Mouse (Mus musculus) ES-Bruce4 (cell line): ENCODE results near the gene Unc50.

Source experiments
- CTCF ChIP-seq: IDR thresholded peaks from one replicate; pipeline ENCODE4 v1.8.1; 2011; ENCODE audit warnings: low read depth, low read length
- EP300 ChIP-seq: IDR thresholded peaks from 2 replicates; pipeline ENCODE4 v1.6.1; 2011; ENCODE audit warnings: low read depth, low read length; ENCODE audit not compliant: insufficient read depth
- POLR2A ChIP-seq: IDR thresholded peaks from one replicate; pipeline ENCODE4 v1.8.1; 2011; ENCODE audit warnings: low read length; ENCODE audit not compliant: insufficient read depth

DNA sequence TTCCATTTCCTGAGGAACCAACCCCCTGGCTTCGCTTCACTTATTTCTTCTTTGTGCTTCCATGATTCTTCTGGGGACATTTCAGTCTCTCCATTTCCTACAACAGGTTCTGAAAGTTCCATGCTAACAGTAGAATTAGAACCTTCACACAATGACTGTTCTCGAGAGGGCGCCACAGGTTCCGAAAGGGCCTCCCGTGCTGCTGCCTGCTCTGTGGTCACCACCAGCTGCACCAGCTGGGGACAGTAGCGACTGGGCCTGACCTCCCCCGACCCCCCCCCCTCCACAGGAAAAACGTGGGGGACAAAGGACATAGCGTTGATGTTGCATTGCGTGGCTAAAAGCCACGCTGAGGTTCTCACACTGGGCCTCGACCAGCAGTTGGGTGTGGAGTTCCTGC lies 58.6 kb downstream of the Unc50 start:
- TF ChIP-seq CTCF (no peak), EP300 (no peak), POLR2A (no peak)
